Mouse (Mus musculus): ENCODE results near the gene Tle3. TPM values are rescaled to one million over a fixed set of nuclear protein-coding genes. Genes with fewer than 3 reads are reported as not detected.

Gene Tle3
- total and polyA plus RNA-seq, 2 experiments from 2014 or later = 20.2 to 94.9 TPM

- ATAC-seq (ENCODE audit: low FRiP score) = no peak
- no peak overlapping the region for H3K4me3 ChIP-seq (ENCODE audit: low read depth, low read length)
- TF ChIP-seq CTCF (IDR thresholded peaks at IDR 0.05) = no peak
- H3K27ac ChIP-seq (ENCODE audit: low read depth, low read length) = no peak overlapping the region
- H3K4me1 ChIP-seq (ENCODE audit: insufficient read depth, low read length) = no peaks in the 10 kb centered on the region
- no peaks in the 10 kb centered on the region for H3K9me3 ChIP-seq (ENCODE audit: low read length)
- H3K27me3 ChIP-seq (ENCODE audit: insufficient read depth, low read length) = no peaks in the 10 kb centered on the region
- no peak overlapping the region for H3K4me2 ChIP-seq (ENCODE audit: low read depth, low read length, poor library complexity, severe bottlenecking)
- DNase-seq (ENCODE audit: low spot score) = no peak
- H3K9ac ChIP-seq (replicated peaks; ENCODE audit: low read length, poor library complexity, severe bottlenecking) = no peak overlapping the region
- no peaks in the 10 kb centered on the region for H3K36me3 ChIP-seq (ENCODE audit: insufficient read depth, low read length)
- WGBS = 88% methylated on average over 3 of the region's 3 CpGs
Observed at GRCm38 (mm10) chr9:61427901-61428300, 55.7 kb downstream of the Tle3 start.

GRCm38 (mm10) chr9:61431830-61432229, 59.7 kb downstream of the Tle3 start:
- no peak overlapping the region for H3K4me3 ChIP-seq (ENCODE audit: low read depth, low read length)
- H3K4me2 ChIP-seq (ENCODE audit: low read depth, low read length, poor library complexity, severe bottlenecking) = no peak overlapping the region
- peaks cover 6% of the 10 kb centered on the region; the same call in 1 of the 2 replicates for H3K4me1 ChIP-seq (ENCODE audit: insufficient read depth, low read length)
- no peak for ATAC-seq (ENCODE audit: low FRiP score)
- 91% methylated on average over 4 of the region's 4 CpGs for WGBS
- no peaks in the 10 kb centered on the region for H3K27me3 ChIP-seq (ENCODE audit: insufficient read depth, low read length)
- H3K9ac ChIP-seq (replicated peaks; ENCODE audit: low read length, poor library complexity, severe bottlenecking) = no peak overlapping the region
- no peak overlapping the region for H3K27ac ChIP-seq (ENCODE audit: low read depth, low read length)
- no peaks in the 10 kb centered on the region for H3K9me3 ChIP-seq (ENCODE audit: low read length)
- no peak for DNase-seq (ENCODE audit: low spot score)
- no peak for TF ChIP-seq CTCF (IDR thresholded peaks at IDR 0.05)
- H3K36me3 ChIP-seq (ENCODE audit: insufficient read depth, low read length) = no peaks in the 10 kb centered on the region

- WGBS = 81% methylated on average over 2 of the region's 2 CpGs
- H3K27me3 ChIP-seq (ENCODE audit: insufficient read depth, low read length) = no peaks in the 10 kb centered on the region
- H3K9me3 ChIP-seq (ENCODE audit: low read length) = no peaks in the 10 kb centered on the region
- ATAC-seq (ENCODE audit: low FRiP score) (no peak), DNase-seq (ENCODE audit: low spot score) (no peak)
- H3K9ac ChIP-seq (replicated peaks; ENCODE audit: low read length, poor library complexity, severe bottlenecking) = no peak overlapping the region
- no peak overlapping the region for H3K27ac ChIP-seq (ENCODE audit: low read depth, low read length)
- TF ChIP-seq CTCF (IDR thresholded peaks at IDR 0.05) = no peak
- no peak overlapping the region for H3K4me3 ChIP-seq (ENCODE audit: low read depth, low read length)
- H3K4me2 ChIP-seq (ENCODE audit: low read depth, low read length, poor library complexity, severe bottlenecking) = no peak overlapping the region
- peaks cover 6% of the 10 kb centered on the region; the same call in 1 of the 2 replicates for H3K4me1 ChIP-seq (ENCODE audit: insufficient read depth, low read length)
- no peaks in the 10 kb centered on the region for H3K36me3 ChIP-seq (ENCODE audit: insufficient read depth, low read length)
Observed at GRCm38 (mm10) chr9:61433206-61433605, 61.0 kb downstream of the Tle3 start.

- Histone ChIP-seq H3K4me2 (ENCODE audit: low read depth, low read length, poor library complexity, severe bottlenecking) (no peak overlapping the region), H3K9me3 (ENCODE audit: low read length) (no peaks in the 10 kb centered on the region), H3K4me1 (ENCODE audit: insufficient read depth, low read length) (peaks cover 6% of the 10 kb centered on the region; the same call in 1 of the 2 replicates), H3K27me3 (ENCODE audit: insufficient read depth, low read length) (no peaks in the 10 kb centered on the region), H3K4me3 (ENCODE audit: low read depth, low read length) (no peak overlapping the region), H3K9ac (replicated peaks; ENCODE audit: low read length, poor library complexity, severe bottlenecking) (no peak overlapping the region), H3K36me3 (ENCODE audit: insufficient read depth, low read length) (no peaks in the 10 kb centered on the region), H3K27ac (ENCODE audit: low read depth, low read length) (no peak overlapping the region)
- peak; percentile 88 for DNase-seq (ENCODE audit: low spot score)
- no peak for TF ChIP-seq CTCF (IDR thresholded peaks at IDR 0.05)
- 27% methylated on average over 11 of the region's 11 CpGs for WGBS
- peak; percentile 71; the same call in 1 of the 2 replicates for ATAC-seq (ENCODE audit: low FRiP score)
Observed at GRCm38 (mm10) chr9:61434062-61434461, 61.9 kb downstream of the Tle3 start.

GRCm38 (mm10) chr9:61435191-61435989, 63.2 kb downstream of the Tle3 start:
- no peak for DNase-seq (ENCODE audit: low spot score)
- WGBS = 41% methylated on average over 8 of the region's 8 CpGs
- H3K27me3 ChIP-seq (ENCODE audit: insufficient read depth, low read length) = no peaks in the 10 kb centered on the region

GRCm38 (mm10) chr9:61436104-61436503, 63.9 kb downstream of the Tle3 start:
- ATAC-seq (ENCODE audit: low FRiP score) (no peak), DNase-seq (ENCODE audit: low spot score) (peak; percentile 35)
- H3K9me3 ChIP-seq (ENCODE audit: low read length) = no peaks in the 10 kb centered on the region
- H3K4me3 ChIP-seq (ENCODE audit: low read depth, low read length) = no peak overlapping the region
- H3K27me3 ChIP-seq (ENCODE audit: insufficient read depth, low read length) = no peaks in the 10 kb centered on the region
- no peak for TF ChIP-seq CTCF (IDR thresholded peaks at IDR 0.05)
- H3K9ac ChIP-seq (replicated peaks; ENCODE audit: low read length, poor library complexity, severe bottlenecking) = no peak overlapping the region
- no peak overlapping the region for H3K4me2 ChIP-seq (ENCODE audit: low read depth, low read length, poor library complexity, severe bottlenecking)
- H3K27ac ChIP-seq (ENCODE audit: low read depth, low read length) = no peak overlapping the region
- peaks cover 6% of the 10 kb centered on the region; the same call in 1 of the 2 replicates for H3K4me1 ChIP-seq (ENCODE audit: insufficient read depth, low read length)
- 65% methylated on average over 2 of the region's 2 CpGs for WGBS
- no peaks in the 10 kb centered on the region for H3K36me3 ChIP-seq (ENCODE audit: insufficient read depth, low read length)

More at GRCm38 (mm10) chr9:61435191-61435989, 63.2 kb downstream of the Tle3 start:
- no peak overlapping the region for H3K4me2 ChIP-seq (ENCODE audit: low read depth, low read length, poor library complexity, severe bottlenecking)
- no peak for TF ChIP-seq CTCF (IDR thresholded peaks at IDR 0.05)
- no peak overlapping the region for H3K27ac ChIP-seq (ENCODE audit: low read depth, low read length)
- no peaks in the 10 kb centered on the region for H3K9me3 ChIP-seq (ENCODE audit: low read length)
- ATAC-seq (ENCODE audit: low FRiP score) = no peak
- H3K9ac ChIP-seq (replicated peaks; ENCODE audit: low read length, poor library complexity, severe bottlenecking) = no peak overlapping the region
- H3K4me3 ChIP-seq (ENCODE audit: low read depth, low read length) = no peak overlapping the region
- no peaks in the 10 kb centered on the region for H3K36me3 ChIP-seq (ENCODE audit: insufficient read depth, low read length)
- H3K4me1 ChIP-seq (ENCODE audit: insufficient read depth, low read length) = peaks cover 6% of the 10 kb centered on the region; the same call in 1 of the 2 replicates
